In the genomic region with DNA sequence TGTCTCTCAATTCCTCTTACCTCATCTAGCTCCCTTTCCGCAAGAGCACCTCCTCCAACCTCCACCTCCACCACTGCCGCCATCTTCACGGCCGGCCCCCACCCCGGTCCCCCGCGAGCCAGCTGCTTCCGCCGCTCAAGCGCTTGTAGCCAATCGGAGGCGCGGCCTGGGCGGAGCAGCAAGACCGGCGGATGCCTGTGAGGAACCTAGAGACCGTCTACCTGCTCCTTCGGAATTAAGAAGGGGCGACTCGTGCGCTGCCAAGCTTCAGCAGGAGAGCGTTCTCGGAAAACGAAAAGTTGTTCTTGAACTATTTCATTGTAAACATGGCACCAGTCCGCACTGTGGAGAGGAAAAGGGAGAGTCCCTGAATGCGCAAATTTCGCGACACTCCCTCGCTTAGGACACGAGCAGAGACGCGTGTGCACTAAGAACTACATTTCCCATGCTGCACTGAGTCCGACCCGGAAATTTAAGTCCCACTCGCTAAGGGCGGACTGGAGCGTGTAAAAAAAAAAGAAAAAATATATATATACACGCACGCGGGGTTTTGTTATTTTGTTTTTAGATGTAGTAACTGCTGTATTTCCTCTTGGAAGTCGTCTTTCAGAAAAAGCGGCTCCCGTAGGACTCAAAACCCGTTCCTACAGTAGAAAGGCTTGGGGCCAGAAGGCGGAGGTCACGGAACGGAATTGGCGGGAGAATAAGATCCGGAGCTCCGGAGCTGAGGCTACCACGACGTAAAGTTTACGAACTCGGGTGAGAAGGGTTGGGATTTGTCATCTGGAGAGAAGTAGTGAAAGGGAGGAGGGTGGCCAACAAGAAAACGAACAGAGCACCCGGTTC, we compare ENCODE assay signal across 8 mouse cellular contexts. TPM values are rescaled to one million over a fixed set of nuclear protein-coding genes. Genes with fewer than 3 reads are reported as not detected.
DNase-seq lines count a peak whose midpoint lies in the region; ATAC-seq lines count a peak whose summit lies in the region.

TSS of gene Rnf121 (minus strand) at position 424 of the 846 bp plus-strand sequence.
TSS of gene Xndc1 (plus strand) at position 466 of the 846 bp plus-strand sequence.
TSS of gene Xntrpc (plus strand) at position 668 of the 846 bp plus-strand sequence.

- peaks cover 14% of the 10 kb centered on the region for H3K4me1 ChIP-seq in heart, embryonic 10.5 days
- peaks cover 35% of the 10 kb centered on the region for H3K4me1 ChIP-seq in kidney, embryonic 15.5 days

- H3K27ac ChIP-seq in heart, embryonic 10.5 days = peak within 1 kb of the TSS; percentile 93
- H3K27ac ChIP-seq in kidney, embryonic 15.5 days = peak within 1 kb of the TSS; percentile 92

- peak within 1 kb of the TSS; percentile 80 for H3K4me3 ChIP-seq in heart, embryonic 10.5 days
- peak within 1 kb of the TSS; percentile 82 for H3K4me3 ChIP-seq in kidney, embryonic 15.5 days (replicated peaks)

- DNase-seq in B cell, adult 2 months = peak; percentile 92 to 93
- DNase-seq in brain, adult 2 months (ENCODE audit: low read depth, low spot score) = peak; percentile 98
- peak; percentile 98 for DNase-seq in heart, embryonic 10.5 days (ENCODE audit: low spot score)
- peak; percentile 92 for DNase-seq in liver
- DNase-seq in spleen, postnatal 4 days (ENCODE audit: low spot score in 2 of 2) = peak; percentile 88 to 94

- H3K36me3 ChIP-seq in heart, embryonic 10.5 days = peaks cover 19% of the 10 kb centered on the region; the same call in 1 of the 2 replicates
- peaks cover 14% of the 10 kb centered on the region; the same call in 1 of the 2 replicates for H3K36me3 ChIP-seq in kidney, embryonic 15.5 days

- under 1% methylated on average over 56 of the region's 56 CpGs for WGBS in heart, embryonic 10.5 days
- WGBS in kidney, embryonic 15.5 days = under 1% methylated on average over 56 of the region's 56 CpGs

- no peaks in the 10 kb centered on the region for H3K27me3 ChIP-seq in heart, embryonic 10.5 days (ENCODE audit: insufficient read depth, poor library complexity, severe bottlenecking)
- no peaks in the 10 kb centered on the region for H3K27me3 ChIP-seq in kidney, embryonic 15.5 days

- no peaks in the 10 kb centered on the region for H3K9me3 ChIP-seq in heart, embryonic 10.5 days
- no peaks in the 10 kb centered on the region for H3K9me3 ChIP-seq in kidney, embryonic 15.5 days (replicated peaks)

- peak within 1 kb of the TSS; percentile 68 for H3K4me2 ChIP-seq in kidney, embryonic 15.5 days

- peak; percentile 97 for ATAC-seq in erythroblast, adult 5-6 weeks (replicated peaks; ENCODE audit: low FRiP score, poor library complexity, severe bottlenecking)
- peak; percentile 99 for ATAC-seq in kidney, embryonic 15.5 days (replicated peaks; ENCODE audit: low FRiP score)
- peak; percentile 96 for ATAC-seq in monocyte, adult 5-6 weeks (replicated peaks; ENCODE audit: insufficient number of reproducible peaks, low FRiP score, low TSS enrichment, poor library complexity, severe bottlenecking)

- peak within 1 kb of the TSS; percentile 73 for H3K9ac ChIP-seq in kidney, embryonic 15.5 days

RNA-seq across cellular contexts. Expression of gene Rnf121, which starts in this region (rescaled TPM):
- total RNA-seq in erythroblast, adult 5-6 weeks (2015; ENCODE audit: low replicate concordance) = 3.8 and 5.8 TPM in 2 replicates
- 2.8 and 6.6 TPM in 2 replicates for total RNA-seq in erythroblast, adult 5-6 weeks (2017; ENCODE audit: low replicate concordance)
- polyA plus RNA-seq in heart, embryonic 10.5 days (2016; fragmentation: Nextera tagmentation; extraction: Ambion mirVana) = 23.7 and 28.2 TPM in 2 replicates
- 28.3 and 28.4 TPM in 2 replicates for polyA plus RNA-seq in kidney, embryonic 15.5 days (2015; fragmentation: Nextera tagmentation; extraction: Ambion mirVana)
- 13.5 to 24.5 TPM (median 15.9 TPM) in 3 replicates for total RNA-seq in monocyte, adult 5-6 weeks (2017)

RNA-seq across cellular contexts. Expression of gene Xndc1, which starts in this region (rescaled TPM):
- 3.8 and 12.3 TPM in 2 replicates for total RNA-seq in erythroblast, adult 5-6 weeks (2015; ENCODE audit: low replicate concordance)
- 7.3 and 8.6 TPM in 2 replicates for total RNA-seq in erythroblast, adult 5-6 weeks (2017; ENCODE audit: low replicate concordance)
- 26.4 and 33.5 TPM in 2 replicates for polyA plus RNA-seq in heart, embryonic 10.5 days (2016; fragmentation: Nextera tagmentation; extraction: Ambion mirVana)
- 33.9 and 39.0 TPM in 2 replicates for polyA plus RNA-seq in kidney, embryonic 15.5 days (2015; fragmentation: Nextera tagmentation; extraction: Ambion mirVana)
- 10.8 to 18.4 TPM (median 13.2 TPM) in 3 replicates for total RNA-seq in monocyte, adult 5-6 weeks (2017)

RNA-seq across cellular contexts. Expression of gene Xntrpc, which starts in this region (rescaled TPM):
- total RNA-seq in erythroblast, adult 5-6 weeks (2015; ENCODE audit: low replicate concordance) = 1.3 TPM in 1 of 2 replicates, not detected in the other
- 0.70 and 1.1 TPM in 2 replicates for total RNA-seq in erythroblast, adult 5-6 weeks (2017; ENCODE audit: low replicate concordance)
- 1.5 and 1.7 TPM in 2 replicates for polyA plus RNA-seq in heart, embryonic 10.5 days (2016; fragmentation: Nextera tagmentation; extraction: Ambion mirVana)
- 1.6 and 1.7 TPM in 2 replicates for polyA plus RNA-seq in kidney, embryonic 15.5 days (2015; fragmentation: Nextera tagmentation; extraction: Ambion mirVana)
- total RNA-seq in monocyte, adult 5-6 weeks (2017) = 0.87 TPM in 1 of 3 replicates, not detected in the others

Comparison
In these comparisons a context has a peak if more than half of its experiments do, and no peak if none do; other contexts are left out.
1. Peak in every context shown above with its lines: DNase-seq, ATAC-seq, H3K4me3 ChIP-seq and H3K27ac ChIP-seq.